Mouse (Mus musculus): ENCODE data around the gene Pitpnm2. TPM values are rescaled to one million over a fixed set of nuclear protein-coding genes. Genes with fewer than 3 reads are reported as not detected.
"Not testable (repeated sequence)": the region's sequence is repeated elsewhere in the genome, so short reads cannot be mapped to it uniquely, and the experiment has no call there.

Pitpnm2 gene
- 10.8 and 11.6 TPM in 2 replicates for polyA plus RNA-seq (2011; ENCODE audit: insufficient read depth, insufficient read length, low replicate concordance, missing spikeins)

DNA sequence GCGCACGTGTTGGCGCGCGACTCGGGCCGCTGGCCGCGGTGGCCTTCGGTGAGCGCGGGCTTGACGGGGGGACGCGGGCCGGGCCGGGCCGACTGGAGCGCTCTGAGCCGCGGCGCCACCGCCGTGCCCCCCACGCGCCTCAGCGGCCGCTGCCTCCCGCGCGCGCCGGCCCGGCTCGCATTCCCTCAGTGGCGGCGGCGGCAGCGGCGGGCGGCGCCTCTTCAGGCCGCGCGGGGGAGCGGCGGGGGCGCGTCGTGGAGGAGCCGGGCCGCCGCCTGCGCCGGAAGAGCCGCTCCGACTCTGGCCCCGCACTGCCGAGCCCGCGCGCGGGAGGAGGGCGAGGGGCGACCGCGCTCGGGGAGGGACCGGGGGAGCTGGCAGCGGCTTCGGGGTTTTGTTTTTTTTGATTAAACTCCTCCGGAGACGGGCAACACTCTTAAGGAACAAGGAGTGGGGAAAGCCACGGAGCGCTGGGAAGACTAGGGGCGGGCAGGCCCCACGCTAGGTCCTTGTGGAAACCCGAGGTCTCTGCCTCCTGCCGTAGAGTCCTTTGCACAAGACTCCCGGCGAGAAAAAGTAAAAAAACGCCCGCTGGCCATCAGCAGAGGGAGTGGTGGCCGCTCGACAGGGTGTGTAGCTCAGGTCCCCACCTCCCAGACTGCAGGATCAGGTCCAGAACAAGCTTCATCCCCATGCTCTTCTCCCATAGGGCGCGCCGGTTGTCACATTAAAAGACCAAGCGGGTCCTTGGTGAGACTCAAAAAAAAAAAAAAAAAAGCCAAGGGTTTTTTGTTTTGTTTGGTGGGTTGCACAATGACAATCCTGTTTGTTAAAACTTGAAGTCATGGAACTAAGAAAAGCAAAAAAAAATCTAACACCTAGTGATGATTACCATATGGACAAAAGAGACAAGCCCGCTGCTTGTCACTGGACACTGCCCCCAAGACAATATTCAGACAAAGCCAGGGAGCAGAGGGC is at the start of gene Pitpnm2:
Gene Pitpnm2 (minus strand): TSS at position 147 of the 978 bp plus-strand sequence.
- H3K27ac ChIP-seq (ENCODE audit: control insufficient read depth, insufficient read depth, low read depth, low read length, poor library complexity): peak within 1 kb of the TSS; percentile 34; the same call in 1 of the 2 replicates
- 8% methylated on average over 90 of the region's 90 CpGs for WGBS

DNA sequence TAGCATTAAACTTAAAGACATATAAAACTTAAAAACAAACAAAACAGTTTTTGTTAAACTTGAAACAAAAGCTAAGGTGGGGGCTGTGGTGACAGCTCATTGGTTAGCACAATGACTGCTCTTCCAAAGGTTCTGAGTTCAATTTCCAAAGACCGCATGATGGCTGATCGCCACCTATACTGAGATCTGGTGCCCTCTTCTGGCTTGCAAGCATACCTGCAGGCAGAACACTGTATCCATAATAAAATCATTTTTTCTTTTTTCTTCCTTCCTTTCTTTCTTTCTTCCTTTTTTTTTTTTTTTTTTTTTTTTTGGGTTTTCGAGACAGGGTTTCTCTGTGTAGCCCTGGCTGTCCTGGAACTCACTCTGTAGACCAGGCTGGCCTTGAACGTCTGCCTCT is 49.7 kb upstream of the Pitpnm2 start:
- WGBS: 61% methylated on average over 3 of the region's 4 CpGs
- TF ChIP-seq CTCF (IDR thresholded peaks at IDR 0.05; ENCODE audit: control insufficient read depth, insufficient read depth, low read length): peak; percentile 54
- H3K27ac ChIP-seq (ENCODE audit: control insufficient read depth, insufficient read depth, low read depth, low read length, poor library complexity): not testable (repeated sequence)

More for the DNA sequence above, at the start of gene Pitpnm2:
- H3K4me3 ChIP-seq (replicated peaks; ENCODE audit: control insufficient read depth, low read depth, low read length): peak within 1 kb of the TSS; percentile 51
- no peak for TF ChIP-seq POLR2A (IDR thresholded peaks at IDR 0.05; ENCODE audit: borderline replicate concordance, control insufficient read depth, low read depth, low read length)
- no peak for TF ChIP-seq CTCF (IDR thresholded peaks at IDR 0.05; ENCODE audit: control insufficient read depth, insufficient read depth, low read length)
- peaks cover 2% of the 10 kb centered on the region; the same call in 1 of the 2 replicates for H3K4me1 ChIP-seq (ENCODE audit: control insufficient read depth, insufficient read depth, low read length)

DNA sequence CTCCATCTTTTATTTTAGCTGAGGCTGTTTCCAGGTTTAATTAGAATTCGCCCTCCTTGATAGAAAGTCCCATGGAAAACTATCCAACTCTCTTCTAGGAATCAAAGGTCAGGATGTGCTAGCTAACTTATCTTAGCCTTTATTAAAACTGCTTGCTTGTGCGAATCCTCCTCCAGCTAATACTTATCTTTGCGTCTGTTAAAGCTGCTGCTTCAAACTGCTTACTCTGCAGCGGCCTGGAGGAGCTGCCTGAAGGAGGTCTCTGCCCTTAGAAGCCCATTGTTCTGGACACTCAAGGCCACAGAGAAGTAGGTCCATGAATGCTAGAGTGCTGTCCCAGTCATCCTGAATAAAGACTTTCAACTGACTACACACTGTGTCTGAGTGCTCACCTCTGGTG is 46.9 kb upstream of the Pitpnm2 start:
- WGBS: 91% methylated on average over 4 of the region's 4 CpGs
- H3K4me1 ChIP-seq (ENCODE audit: control insufficient read depth, insufficient read depth, low read length): no peaks in the 10 kb centered on the region
- no peak overlapping the region for H3K27ac ChIP-seq (ENCODE audit: control insufficient read depth, insufficient read depth, low read depth, low read length, poor library complexity)
- TF ChIP-seq CTCF (IDR thresholded peaks at IDR 0.05; ENCODE audit: control insufficient read depth, insufficient read depth, low read length) (no peak), POLR2A (IDR thresholded peaks at IDR 0.05; ENCODE audit: borderline replicate concordance, control insufficient read depth, low read depth, low read length) (no peak)
- no peak overlapping the region for H3K4me3 ChIP-seq (replicated peaks; ENCODE audit: control insufficient read depth, low read depth, low read length)

More for the DNA sequence above, 49.7 kb upstream of the Pitpnm2 start:
- H3K4me1 ChIP-seq (ENCODE audit: control insufficient read depth, insufficient read depth, low read length); H3K4me3 ChIP-seq (replicated peaks; ENCODE audit: control insufficient read depth, low read depth, low read length): not testable (repeated sequence)

DNA sequence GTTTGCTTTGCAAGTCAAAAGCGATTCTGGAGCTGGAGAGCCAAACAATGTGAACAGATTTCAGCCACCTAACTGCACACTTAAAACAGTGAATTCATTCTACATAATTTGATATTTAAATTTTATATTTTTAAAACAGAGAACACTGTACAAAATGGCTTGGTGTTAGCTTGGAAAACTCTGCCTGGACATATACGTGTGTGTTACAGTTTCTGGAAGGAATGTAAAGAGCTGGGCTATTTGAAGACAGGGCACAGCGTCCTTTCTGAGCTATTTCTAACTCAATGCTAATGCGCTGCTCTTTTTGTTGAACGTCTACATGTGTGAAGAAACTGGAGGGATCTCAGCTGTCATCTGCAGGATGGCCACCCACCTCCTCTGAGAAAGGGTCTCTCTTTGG is 44.4 kb upstream of the Pitpnm2 start:
- no peaks in the 10 kb centered on the region for H3K4me1 ChIP-seq (ENCODE audit: control insufficient read depth, insufficient read depth, low read length)
- TF ChIP-seq POLR2A (IDR thresholded peaks at IDR 0.05; ENCODE audit: borderline replicate concordance, control insufficient read depth, low read depth, low read length): no peak
- no peak for TF ChIP-seq CTCF (IDR thresholded peaks at IDR 0.05; ENCODE audit: control insufficient read depth, insufficient read depth, low read length)
- WGBS: 94% methylated on average over 5 of the region's 5 CpGs
- no peak overlapping the region for H3K4me3 ChIP-seq (replicated peaks; ENCODE audit: control insufficient read depth, low read depth, low read length)
- no peak overlapping the region for H3K27ac ChIP-seq (ENCODE audit: control insufficient read depth, insufficient read depth, low read depth, low read length, poor library complexity)

DNA sequence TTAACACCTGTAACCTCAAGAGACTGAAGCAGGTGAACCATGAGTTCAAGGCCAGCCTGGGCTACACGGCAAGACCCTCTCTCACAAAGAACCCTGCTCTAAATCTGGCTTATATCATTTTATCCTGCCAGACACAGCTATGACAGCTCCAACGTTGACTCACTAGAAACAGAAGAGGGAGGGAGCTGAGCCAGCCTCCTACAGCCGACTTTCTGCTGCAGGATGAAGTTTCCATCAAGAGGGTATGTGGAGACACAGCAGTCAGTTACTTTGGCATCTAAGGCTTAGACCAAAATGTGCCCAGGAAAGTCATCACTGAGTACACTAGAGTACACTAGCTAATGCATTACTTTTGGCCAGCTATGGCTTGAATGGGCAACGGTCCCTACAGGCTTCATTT is 40.7 kb upstream of the Pitpnm2 start:
- no peaks in the 10 kb centered on the region for H3K4me1 ChIP-seq (ENCODE audit: control insufficient read depth, insufficient read depth, low read length)
- TF ChIP-seq CTCF (IDR thresholded peaks at IDR 0.05; ENCODE audit: control insufficient read depth, insufficient read depth, low read length): no peak
- no peak for TF ChIP-seq POLR2A (IDR thresholded peaks at IDR 0.05; ENCODE audit: borderline replicate concordance, control insufficient read depth, low read depth, low read length)
- no peak overlapping the region for H3K4me3 ChIP-seq (replicated peaks; ENCODE audit: control insufficient read depth, low read depth, low read length)
- no peak overlapping the region for H3K27ac ChIP-seq (ENCODE audit: control insufficient read depth, insufficient read depth, low read depth, low read length, poor library complexity)
- WGBS: 88% methylated on average over 4 of the region's 4 CpGs

DNA sequence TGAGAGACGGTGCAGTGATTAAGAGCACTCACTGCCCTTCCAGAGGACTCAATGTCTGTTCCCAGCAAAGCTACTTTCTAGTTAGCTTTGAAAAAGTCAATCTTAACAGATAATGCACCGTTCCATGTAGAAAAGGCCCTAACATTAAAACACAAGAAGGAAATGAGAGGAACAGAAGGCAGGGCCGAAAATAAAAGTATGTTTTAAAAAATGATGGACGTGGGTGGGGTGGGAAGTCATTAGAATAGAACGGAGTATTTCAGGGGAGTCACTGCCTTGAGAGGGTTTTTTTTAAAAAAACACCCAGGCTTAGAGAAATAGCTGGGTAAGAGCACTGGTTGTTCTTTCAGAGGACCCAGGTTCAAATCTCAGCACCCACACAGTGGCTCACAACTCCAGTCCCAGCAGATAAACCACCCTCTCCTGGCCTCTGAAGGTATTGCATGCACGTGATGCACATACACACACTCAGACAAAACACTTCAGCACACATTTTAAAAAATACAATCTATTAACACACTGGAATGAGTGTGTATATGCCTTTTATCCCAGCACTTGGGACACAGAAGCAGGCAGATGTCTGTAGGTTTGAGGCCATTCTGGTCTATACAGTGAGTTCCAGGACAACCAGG is 38.2 kb upstream of the Pitpnm2 start:
- Histone ChIP-seq H3K27ac (ENCODE audit: control insufficient read depth, insufficient read depth, low read depth, low read length, poor library complexity) (no peak overlapping the region), H3K4me1 (ENCODE audit: control insufficient read depth, insufficient read depth, low read length) (no peaks in the 10 kb centered on the region), H3K4me3 (replicated peaks; ENCODE audit: control insufficient read depth, low read depth, low read length) (no peak overlapping the region)
- WGBS: 91% methylated on average over 6 of the region's 6 CpGs
- TF ChIP-seq CTCF (IDR thresholded peaks at IDR 0.05; ENCODE audit: control insufficient read depth, insufficient read depth, low read length) (no peak), POLR2A (IDR thresholded peaks at IDR 0.05; ENCODE audit: borderline replicate concordance, control insufficient read depth, low read depth, low read length) (no peak)

DNA sequence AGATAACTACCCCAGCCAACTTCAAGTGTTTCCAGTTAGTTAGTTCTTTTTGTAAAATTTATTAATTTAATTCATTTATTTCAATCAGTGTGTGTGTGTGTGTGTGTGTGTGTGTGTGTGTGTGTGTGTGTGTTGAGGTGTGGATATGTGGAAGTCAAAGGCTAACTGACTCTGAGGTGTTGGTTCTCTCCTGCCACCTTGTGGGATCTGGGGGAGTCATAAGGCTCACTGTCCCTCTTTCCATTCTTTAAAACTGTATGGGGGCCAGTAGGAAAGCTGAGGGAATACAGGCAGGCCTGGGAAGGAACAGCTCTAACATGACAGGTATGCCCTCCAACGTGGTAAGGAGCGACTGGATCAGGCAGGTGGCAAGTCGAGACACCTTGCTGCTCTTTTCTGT is 34.8 kb upstream of the Pitpnm2 start:
- H3K4me3 ChIP-seq (replicated peaks; ENCODE audit: control insufficient read depth, low read depth, low read length): no peak overlapping the region
- TF ChIP-seq CTCF (IDR thresholded peaks at IDR 0.05; ENCODE audit: control insufficient read depth, insufficient read depth, low read length): no peak
- TF ChIP-seq POLR2A (IDR thresholded peaks at IDR 0.05; ENCODE audit: borderline replicate concordance, control insufficient read depth, low read depth, low read length): no peak
- H3K4me1 ChIP-seq (ENCODE audit: control insufficient read depth, insufficient read depth, low read length): no peaks in the 10 kb centered on the region
- 76% methylated on average over 3 of the region's 3 CpGs for WGBS
- no peak overlapping the region for H3K27ac ChIP-seq (ENCODE audit: control insufficient read depth, insufficient read depth, low read depth, low read length, poor library complexity)

DNA sequence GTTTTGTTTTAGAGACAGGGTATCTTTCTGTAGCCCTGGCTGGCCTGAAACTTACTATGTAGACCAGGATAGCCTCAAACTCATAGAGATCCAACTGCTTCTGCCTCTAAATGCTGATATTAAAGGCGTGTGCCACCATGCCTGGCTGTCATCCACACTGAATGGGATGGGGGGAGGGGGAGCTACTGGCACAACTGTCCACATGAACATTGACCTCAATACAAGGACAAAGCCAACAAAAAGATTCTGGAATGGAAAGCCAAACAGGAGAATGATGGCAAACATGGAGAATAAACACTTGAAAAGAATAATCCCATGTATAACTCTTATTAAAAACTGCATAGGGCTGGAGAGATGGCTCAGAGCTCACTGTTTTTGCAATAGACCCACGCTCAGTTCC is 33.3 kb upstream of the Pitpnm2 start:
- TF ChIP-seq CTCF (IDR thresholded peaks at IDR 0.05; ENCODE audit: control insufficient read depth, insufficient read depth, low read length) (no peak), POLR2A (IDR thresholded peaks at IDR 0.05; ENCODE audit: borderline replicate concordance, control insufficient read depth, low read depth, low read length) (no peak)
- H3K4me1 ChIP-seq (ENCODE audit: control insufficient read depth, insufficient read depth, low read length): no peaks in the 10 kb centered on the region
- H3K27ac ChIP-seq (ENCODE audit: control insufficient read depth, insufficient read depth, low read depth, low read length, poor library complexity): no peak overlapping the region
- H3K4me3 ChIP-seq (replicated peaks; ENCODE audit: control insufficient read depth, low read depth, low read length): no peak overlapping the region
- WGBS: 81% methylated on average over 2 of the region's 2 CpGs

Data from bone marrow, adult 2 months (tissue).